Mouse (Mus musculus): ENCODE data around the gene Sh3bgrl2. TPM values are rescaled to one million over a fixed set of nuclear protein-coding genes. Genes with fewer than 3 reads are reported as not detected.

Sh3bgrl2 gene
- total and polyA plus RNA-seq, 2 experiments from 2014 or later = 6.8 to 9.0 TPM

DNA sequence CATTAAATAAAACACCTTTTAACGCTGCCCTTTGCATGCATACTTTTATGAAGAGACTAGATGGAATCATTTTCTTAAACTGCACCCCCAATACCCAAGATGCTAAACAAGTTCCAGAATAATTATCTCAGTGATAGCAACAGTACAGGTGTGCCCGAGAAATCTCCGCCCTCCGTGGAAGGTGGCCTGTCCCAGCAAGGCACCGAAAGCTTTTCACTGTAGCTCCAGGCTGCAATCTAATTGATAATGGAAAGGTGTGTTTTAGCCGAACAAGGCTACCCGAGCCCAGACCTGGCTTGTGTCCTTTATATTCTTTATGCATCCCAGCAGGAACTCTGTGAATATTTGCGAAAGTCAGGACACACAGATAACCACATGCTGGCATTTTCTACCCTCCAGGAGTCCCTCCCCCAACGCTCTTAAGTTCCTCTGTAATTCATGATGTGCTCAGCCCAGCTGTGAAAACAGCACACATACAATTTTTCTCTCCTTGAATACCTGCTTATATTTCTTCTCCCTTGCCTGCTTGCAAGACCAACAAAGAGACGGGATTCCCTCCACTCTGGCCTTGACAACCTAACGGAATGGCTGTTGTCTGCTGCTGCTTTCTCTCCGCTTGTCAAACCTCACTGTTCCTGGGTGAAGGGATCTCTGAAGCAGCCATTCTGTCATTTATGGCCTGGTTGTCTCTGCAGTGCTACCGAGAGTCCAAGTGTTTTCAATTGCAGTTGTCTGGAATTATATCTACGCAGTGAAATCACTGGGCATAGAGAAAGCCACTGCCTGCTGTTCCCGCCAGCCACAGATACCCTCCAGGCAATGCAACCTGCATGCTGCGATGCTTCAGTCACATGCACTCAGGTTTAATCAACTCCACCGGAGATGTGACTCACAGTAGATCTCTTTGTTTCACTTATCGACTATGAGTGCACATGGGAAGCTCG is 80.8 kb downstream of the Sh3bgrl2 start:
- Histone ChIP-seq H3K9ac (no peak overlapping the region; the same call in 1 of the 2 replicates), H3K4me3 (ENCODE audit: low read depth, low read length) (no peak overlapping the region), H3K9me3 (ENCODE audit: low read length) (no peaks in the 10 kb centered on the region), H3K4me1 (ENCODE audit: insufficient read depth) (no peaks in the 10 kb centered on the region), H3K36me3 (ENCODE audit: insufficient read depth) (no peaks in the 10 kb centered on the region), H3K27ac (ENCODE audit: low read depth, low read length) (peak overlapping the region; percentile 59; the same call in 1 of the 2 replicates), H3K4me2 (ENCODE audit: low read depth) (peak overlapping the region; percentile 17; the same call in 1 of the 2 replicates), H3K27me3 (ENCODE audit: insufficient read depth, low read length) (no peaks in the 10 kb centered on the region)
- peak; percentile 76 for ATAC-seq
- 28% methylated on average over 19 of the region's 19 CpGs for WGBS
- DNase-seq = peak; percentile 41
- TF ChIP-seq CTCF (IDR thresholded peaks at IDR 0.05; ENCODE audit: low read depth) = no peak

DNA sequence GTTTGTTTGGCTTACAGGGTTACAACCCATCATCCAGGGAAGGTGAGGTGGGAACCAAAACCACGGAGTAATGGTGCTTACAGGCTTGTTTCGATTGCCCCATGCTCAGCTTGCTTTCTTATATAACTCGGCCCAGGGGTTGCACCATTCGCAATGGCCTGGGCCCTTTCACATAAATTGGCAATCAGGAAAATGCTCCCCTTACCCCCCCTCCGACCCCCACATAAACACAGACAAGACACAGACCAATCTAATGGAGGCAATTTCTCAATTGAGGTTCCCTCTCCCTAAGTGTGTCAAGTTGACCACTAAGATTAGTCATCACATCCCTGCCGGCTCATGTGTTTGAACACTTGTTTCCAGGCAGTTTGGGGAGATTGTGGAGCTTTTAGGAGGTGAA is 82.2 kb downstream of the Sh3bgrl2 start:
- no peaks in the 10 kb centered on the region for H3K27me3 ChIP-seq (ENCODE audit: insufficient read depth, low read length)
- H3K27ac ChIP-seq (ENCODE audit: low read depth, low read length) = no peak overlapping the region
- no peak for TF ChIP-seq CTCF (IDR thresholded peaks at IDR 0.05; ENCODE audit: low read depth)
- H3K9me3 ChIP-seq (ENCODE audit: low read length) = no peaks in the 10 kb centered on the region
- DNase-seq = no peak
- no peak overlapping the region for H3K4me3 ChIP-seq (ENCODE audit: low read depth, low read length)
- H3K4me1 ChIP-seq (ENCODE audit: insufficient read depth) = no peaks in the 10 kb centered on the region
- no peak for ATAC-seq
- no peak overlapping the region for H3K9ac ChIP-seq
- 85% methylated on average over 6 of the region's 6 CpGs for WGBS
- no peak overlapping the region for H3K4me2 ChIP-seq (ENCODE audit: low read depth)
- H3K36me3 ChIP-seq (ENCODE audit: insufficient read depth) = no peaks in the 10 kb centered on the region

DNA sequence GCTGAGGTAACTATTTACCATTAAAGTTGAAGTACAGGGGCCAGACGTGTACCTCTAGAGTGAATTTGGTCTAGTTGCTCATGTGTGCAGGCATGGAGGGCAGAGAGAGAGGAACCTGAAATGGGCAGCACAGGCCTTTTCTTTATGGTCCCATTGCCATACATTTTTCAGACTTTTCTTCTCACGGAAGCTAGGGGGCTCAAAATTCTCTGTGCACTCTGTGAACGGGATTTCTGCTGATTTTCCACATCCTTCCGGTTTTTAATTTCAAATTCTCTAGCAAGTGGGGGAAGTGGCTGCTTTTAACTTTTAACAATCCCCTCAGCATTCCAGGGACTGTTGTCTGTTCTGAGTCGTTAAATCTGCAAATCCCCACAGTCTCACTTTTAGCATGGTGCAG is 83.8 kb downstream of the Sh3bgrl2 start:
- Histone ChIP-seq H3K4me1 (ENCODE audit: insufficient read depth) (no peaks in the 10 kb centered on the region; the same call in 1 of the 2 replicates), H3K27ac (ENCODE audit: low read depth, low read length) (no peak overlapping the region), H3K9ac (no peak overlapping the region), H3K36me3 (ENCODE audit: insufficient read depth) (no peaks in the 10 kb centered on the region), H3K4me3 (ENCODE audit: low read depth, low read length) (no peak overlapping the region), H3K27me3 (ENCODE audit: insufficient read depth, low read length) (no peaks in the 10 kb centered on the region), H3K4me2 (ENCODE audit: low read depth) (no peak overlapping the region), H3K9me3 (ENCODE audit: low read length) (no peaks in the 10 kb centered on the region)
- DNase-seq (no peak), ATAC-seq (no peak)
- peak; percentile 43; the same call in 1 of the 2 replicates for TF ChIP-seq CTCF (IDR thresholded peaks at IDR 0.05; ENCODE audit: low read depth)
- 24% methylated on average over 5 of the region's 5 CpGs for WGBS

DNA sequence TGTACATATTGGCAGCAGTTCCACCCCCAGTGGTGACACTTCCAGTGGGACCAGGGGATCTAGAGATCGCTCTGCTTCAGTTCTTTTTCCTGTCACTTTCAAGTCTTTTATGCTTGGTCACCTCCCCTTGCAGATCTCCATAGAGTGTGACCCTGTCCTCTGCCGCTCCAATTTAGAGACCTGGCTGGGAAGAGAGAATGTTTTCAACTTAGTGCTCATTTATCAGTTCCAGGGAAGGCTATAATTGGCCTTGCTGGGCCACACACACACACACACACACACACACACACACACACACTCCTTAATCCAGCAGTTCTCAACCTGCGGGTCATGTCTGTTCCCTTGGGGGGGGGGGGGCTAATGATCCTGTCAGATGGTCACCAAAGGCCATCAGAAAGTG is 86.6 kb downstream of the Sh3bgrl2 start:
- Histone ChIP-seq H3K9ac (no peak overlapping the region), H3K4me2 (ENCODE audit: low read depth) (no peak overlapping the region), H3K27me3 (ENCODE audit: insufficient read depth, low read length) (no peaks in the 10 kb centered on the region), H3K9me3 (ENCODE audit: low read length) (no peaks in the 10 kb centered on the region), H3K27ac (ENCODE audit: low read depth, low read length) (no peak overlapping the region), H3K4me1 (ENCODE audit: insufficient read depth) (no peaks in the 10 kb centered on the region; the same call in 1 of the 2 replicates), H3K36me3 (ENCODE audit: insufficient read depth) (no peaks in the 10 kb centered on the region), H3K4me3 (ENCODE audit: low read depth, low read length) (no peak overlapping the region)
- TF ChIP-seq CTCF (IDR thresholded peaks at IDR 0.05; ENCODE audit: low read depth) = no peak
- 19% methylated on average over 3 of the region's 3 CpGs for WGBS
- no peak for ATAC-seq
- no peak for DNase-seq

DNA sequence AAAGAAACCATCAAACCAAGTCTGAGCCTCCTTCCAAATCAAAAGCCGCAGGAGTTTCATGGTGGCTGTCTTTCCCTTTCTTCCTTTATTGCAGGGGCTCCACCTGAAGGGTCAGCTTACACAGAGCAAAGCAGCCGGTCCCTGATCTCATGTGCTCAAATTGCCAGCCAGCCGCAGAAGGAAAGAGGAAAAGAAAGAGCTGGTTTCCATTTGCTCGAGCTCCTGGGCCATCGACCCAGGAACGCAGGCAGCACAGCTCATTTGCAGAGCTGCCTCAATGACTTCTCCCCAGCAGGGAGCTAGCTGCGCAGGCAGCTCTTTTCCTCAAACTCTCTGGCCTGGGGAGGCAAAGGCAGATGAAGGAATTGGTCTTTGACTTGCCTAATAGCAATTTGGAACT is 87.9 kb downstream of the Sh3bgrl2 start:
- Histone ChIP-seq H3K4me1 (ENCODE audit: insufficient read depth) (no peaks in the 10 kb centered on the region; the same call in 1 of the 2 replicates), H3K27me3 (ENCODE audit: insufficient read depth, low read length) (no peaks in the 10 kb centered on the region), H3K4me3 (ENCODE audit: low read depth, low read length) (no peak overlapping the region), H3K4me2 (ENCODE audit: low read depth) (no peak overlapping the region), H3K27ac (ENCODE audit: low read depth, low read length) (no peak overlapping the region), H3K9me3 (ENCODE audit: low read length) (no peaks in the 10 kb centered on the region), H3K36me3 (ENCODE audit: insufficient read depth) (no peaks in the 10 kb centered on the region), H3K9ac (no peak overlapping the region)
- DNase-seq (no peak), ATAC-seq (no peak)
- TF ChIP-seq CTCF (IDR thresholded peaks at IDR 0.05; ENCODE audit: low read depth) = no peak
- 6% methylated on average over 7 of the region's 7 CpGs for WGBS

DNA sequence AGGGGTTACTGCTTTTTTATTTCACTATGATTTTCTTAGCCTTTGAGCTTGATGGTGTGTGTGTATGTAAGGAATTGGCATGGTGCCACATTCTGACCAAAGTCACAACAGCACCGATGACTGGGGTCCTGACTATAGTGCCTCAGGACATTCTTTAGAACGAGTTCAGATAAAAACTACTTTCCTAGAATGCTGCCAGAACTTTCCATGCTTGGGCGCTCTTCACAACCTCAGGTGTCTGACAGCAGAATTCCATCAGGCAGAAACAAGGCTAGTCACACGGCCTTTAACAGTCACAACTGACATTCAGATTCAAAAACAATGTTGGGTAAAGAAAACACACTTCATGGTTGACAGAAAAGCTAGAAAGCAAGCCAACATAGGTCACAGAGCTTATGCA is 95.0 kb downstream of the Sh3bgrl2 start:
- TF ChIP-seq CTCF (IDR thresholded peaks at IDR 0.05; ENCODE audit: low read depth) = no peak
- ATAC-seq = no peak

DNA sequence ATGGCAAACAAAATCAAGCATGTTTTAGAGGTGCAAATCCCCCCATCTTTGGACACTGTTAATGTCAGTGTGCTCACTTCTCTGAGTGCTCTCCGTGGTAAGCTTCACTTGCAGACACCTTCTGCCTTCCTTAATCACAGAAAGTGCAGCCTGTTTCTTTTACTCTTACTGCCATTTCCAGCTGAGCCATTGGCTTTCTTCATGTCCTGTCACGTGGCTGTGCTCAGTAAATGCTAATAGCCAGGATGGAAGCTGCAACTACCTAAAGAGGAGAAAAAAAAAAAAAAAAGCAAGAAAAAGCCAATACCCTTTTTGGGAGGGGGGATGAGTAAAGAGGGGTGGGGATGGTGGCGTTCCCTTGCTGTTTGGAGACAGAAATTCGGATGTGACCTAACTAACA is 95.7 kb downstream of the Sh3bgrl2 start:
- Histone ChIP-seq H3K27me3 (ENCODE audit: insufficient read depth, low read length) (no peaks in the 10 kb centered on the region), H3K9ac (no peak overlapping the region), H3K9me3 (ENCODE audit: low read length) (no peaks in the 10 kb centered on the region), H3K27ac (ENCODE audit: low read depth, low read length) (no peak overlapping the region), H3K4me1 (ENCODE audit: insufficient read depth) (no peaks in the 10 kb centered on the region), H3K36me3 (ENCODE audit: insufficient read depth) (no peaks in the 10 kb centered on the region), H3K4me3 (ENCODE audit: low read depth, low read length) (no peak overlapping the region), H3K4me2 (ENCODE audit: low read depth) (no peak overlapping the region)
- no peak for TF ChIP-seq CTCF (IDR thresholded peaks at IDR 0.05; ENCODE audit: low read depth)
- ATAC-seq (0 out of 2 replicates have a peak, but pooled peaks have one; percentile 8), DNase-seq (no peak)
- WGBS = 39% methylated on average over 4 of the region's 4 CpGs

More for the DNA sequence above, 95.0 kb downstream of the Sh3bgrl2 start:
- WGBS = 44% methylated on average over 4 of the region's 4 CpGs
- H3K4me1 ChIP-seq (ENCODE audit: insufficient read depth) = no peaks in the 10 kb centered on the region
- no peaks in the 10 kb centered on the region for H3K9me3 ChIP-seq (ENCODE audit: low read length)
- H3K36me3 ChIP-seq (ENCODE audit: insufficient read depth) = no peaks in the 10 kb centered on the region
- H3K27ac ChIP-seq (ENCODE audit: low read depth, low read length) = no peak overlapping the region
- DNase-seq = no peak
- H3K9ac ChIP-seq = no peak overlapping the region
- H3K4me2 ChIP-seq (ENCODE audit: low read depth) = no peak overlapping the region
- no peaks in the 10 kb centered on the region for H3K27me3 ChIP-seq (ENCODE audit: insufficient read depth, low read length)
- H3K4me3 ChIP-seq (ENCODE audit: low read depth, low read length) = no peak overlapping the region
